Comparison of ENCODE assay signal across 14 mouse cellular contexts in the genomic region with DNA sequence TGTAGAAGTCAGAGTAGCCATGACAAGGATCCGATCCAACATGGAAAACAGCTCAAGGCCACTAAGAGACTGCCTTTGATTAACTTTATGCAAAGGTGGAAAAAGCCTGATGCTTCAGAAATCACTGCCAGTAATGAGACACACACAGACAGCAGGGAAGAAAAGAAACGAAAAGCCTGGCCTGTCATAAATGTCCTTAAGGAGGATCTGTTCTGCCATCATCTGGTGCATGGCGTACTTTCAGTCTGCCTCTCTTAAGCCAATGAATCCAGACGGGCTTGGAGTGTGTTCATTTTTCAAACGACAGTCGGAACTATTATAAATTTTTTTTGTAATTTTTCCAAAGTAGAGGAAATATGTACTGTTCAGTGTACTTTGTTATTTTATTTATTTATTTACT.
DNase-seq lines count a peak whose midpoint lies in the region; ATAC-seq and TF ChIP-seq lines count a peak whose summit lies in the region.
"Had no signal": no experiment of that assay in that cellular context is flagged by ENCODE, and none has a peak within 500 bp of the region (broad histone marks: within the 10 kb centered on the region; RNA-seq: fewer than 3 reads in every experiment).

No protein-coding gene starts in this region.

- TF ChIP-seq CTCF in layer of hippocampus, adult 2 months (conservative IDR thresholded peaks at IDR 0.05), result peak; percentile 55

- no peaks in the 10 kb centered on the region for H3K4me1 ChIP-seq in neural tube, embryonic 14.5 days (ENCODE audit: control insufficient read depth, insufficient read depth, low read length)
- H3K4me1 ChIP-seq in neural tube, embryonic 15.5 days, result no peaks in the 10 kb centered on the region
- H3K4me1 ChIP-seq: liver, embryonic 15.5 days had no signal

- H3K27me3 ChIP-seq in neural tube, embryonic 14.5 days (ENCODE audit: control insufficient read depth, insufficient read depth, low read length), result no peaks in the 10 kb centered on the region
- H3K27me3 ChIP-seq in neural tube, embryonic 15.5 days (replicated peaks), result no peaks in the 10 kb centered on the region
- H3K27me3 ChIP-seq: embryonic facial prominence, embryonic 12.5 days; liver, embryonic 15.5 days had no signal

- no peak overlapping the region for H3K4me2 ChIP-seq in neural tube, embryonic 14.5 days (ENCODE audit: low read depth, low read length)
- H3K4me2 ChIP-seq in neural tube, embryonic 15.5 days, result no peak overlapping the region
- H3K4me2 ChIP-seq: embryonic facial prominence, embryonic 12.5 days; liver, embryonic 15.5 days had no signal

- no peaks in the 10 kb centered on the region for H3K36me3 ChIP-seq in neural tube, embryonic 14.5 days (ENCODE audit: control insufficient read depth, insufficient read depth, low read length)
- no peaks in the 10 kb centered on the region for H3K36me3 ChIP-seq in neural tube, embryonic 15.5 days
- H3K36me3 ChIP-seq: embryonic facial prominence, embryonic 12.5 days; liver, embryonic 15.5 days had no signal

- H3K9me3 ChIP-seq in neural tube, embryonic 14.5 days (ENCODE audit: control insufficient read depth, low read length), result no peaks in the 10 kb centered on the region
- no peaks in the 10 kb centered on the region for H3K9me3 ChIP-seq in neural tube, embryonic 15.5 days (replicated peaks)
- H3K9me3 ChIP-seq: embryonic facial prominence, embryonic 12.5 days; liver, embryonic 15.5 days had no signal

- 0 out of 2 replicates have a peak overlapping the region, but pooled peaks have one; percentile 23 for H3K27ac ChIP-seq in layer of hippocampus, adult 2 months
- no peak overlapping the region for H3K27ac ChIP-seq in neural tube, embryonic 14.5 days (ENCODE audit: low read depth, low read length)
- H3K27ac ChIP-seq in neural tube, embryonic 15.5 days (replicated peaks), result no peak overlapping the region
- H3K27ac ChIP-seq: embryonic facial prominence, embryonic 12.5 days; liver, embryonic 15.5 days had no signal

- no peak overlapping the region for H3K4me3 ChIP-seq in layer of hippocampus, adult 2 months
- no peak overlapping the region for H3K4me3 ChIP-seq in neural tube, embryonic 14.5 days (ENCODE audit: low read depth, low read length)
- H3K4me3 ChIP-seq in neural tube, embryonic 15.5 days (replicated peaks), result no peak overlapping the region
- H3K4me3 ChIP-seq: embryonic facial prominence, embryonic 12.5 days; liver, embryonic 15.5 days had no signal

- peak; percentile 40 to 48 for DNase-seq in cerebellum, postnatal 10 days
- no peak for DNase-seq in cerebellum, postnatal 4 days (ENCODE audit: low spot score in 2 of 2)
- peak in 1 of 2 experiments; percentile 46 for DNase-seq in layer of hippocampus, adult 2 months (ENCODE audit: low spot score in 2 of 2)
- DNase-seq in layer of hippocampus, postnatal 10 days (ENCODE audit: low spot score in 2 of 2), result no peak
- no peak for DNase-seq in gastrocnemius, postnatal 10 days
- DNase-seq in frontal cortex, postnatal 14 days (ENCODE audit: low spot score in 2 of 2), result no peak
- DNase-seq: adrenal gland, postnatal 25 days; cerebellum, adult 18-20 months; kidney, postnatal 14 days; thymus, adult 18-20 months had no signal

- peak; percentile 38; the same call in 1 of the 2 replicates for ATAC-seq in neural tube, embryonic 14.5 days (ENCODE audit: low read depth)
- no peak for ATAC-seq in neural tube, embryonic 15.5 days (ENCODE audit: low FRiP score)

- WGBS in neural tube, embryonic 14.5 days, result 57% methylated on average over 6 of the region's 6 CpGs
- WGBS in neural tube, embryonic 15.5 days, result 49% methylated on average over 6 of the region's 6 CpGs

- H3K9ac ChIP-seq in neural tube, embryonic 14.5 days (replicated peaks; ENCODE audit: low read depth, low read length), result no peak overlapping the region
- no peak overlapping the region for H3K9ac ChIP-seq in neural tube, embryonic 15.5 days (replicated peaks)
- H3K9ac ChIP-seq: embryonic facial prominence, embryonic 12.5 days; liver, embryonic 15.5 days had no signal

Comparison
In these comparisons a context has a peak if more than half of its experiments do, and no peak if none do; other contexts are left out.
1. DNase-seq: peak in cerebellum, postnatal 10 days (2 of 2); none in cerebellum, postnatal 4 days (0 of 2), layer of hippocampus, postnatal 10 days (0 of 2), gastrocnemius, postnatal 10 days (single experiment) and frontal cortex, postnatal 14 days (0 of 2).